Mouse (Mus musculus) right cerebral cortex, postnatal 10 days (tissue): Measurements from ENCODE around the gene Olfr402.
"Not testable (repeated sequence)": the region's sequence is repeated elsewhere in the genome, so short reads cannot be mapped to it uniquely, and the experiment has no call there.

Experiments
- DNase-seq, 2 experiments: peaks; one replicate each; pipeline ENCODE4 v3.0.0; 2021; ENCODE audit warnings: low spot score in 2 of 2

Gene Olfr402

DNA sequence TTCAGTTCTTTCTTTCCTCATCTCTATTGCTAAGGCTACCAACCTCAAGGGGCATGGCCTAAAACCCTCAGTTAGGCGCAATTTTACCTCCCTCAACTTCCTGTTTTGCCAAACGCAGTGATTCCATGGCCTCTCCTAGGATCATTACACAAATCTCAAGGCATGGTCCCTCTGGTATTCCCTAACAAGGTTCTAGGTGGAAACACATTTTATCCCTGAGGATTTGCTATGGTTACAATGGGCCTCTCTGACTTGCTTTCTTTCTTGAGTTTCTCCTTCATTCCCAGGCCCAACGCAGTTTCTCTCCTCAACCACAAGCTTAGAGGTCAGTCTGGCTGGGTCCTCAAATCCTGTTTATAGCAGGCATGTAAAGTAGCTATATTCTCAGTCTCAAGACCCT, at the start of gene Olfr402:
Olfr402 (plus strand) TSS at position 301 of the 400 bp plus-strand sequence.
- DNase-seq: no peak

DNA sequence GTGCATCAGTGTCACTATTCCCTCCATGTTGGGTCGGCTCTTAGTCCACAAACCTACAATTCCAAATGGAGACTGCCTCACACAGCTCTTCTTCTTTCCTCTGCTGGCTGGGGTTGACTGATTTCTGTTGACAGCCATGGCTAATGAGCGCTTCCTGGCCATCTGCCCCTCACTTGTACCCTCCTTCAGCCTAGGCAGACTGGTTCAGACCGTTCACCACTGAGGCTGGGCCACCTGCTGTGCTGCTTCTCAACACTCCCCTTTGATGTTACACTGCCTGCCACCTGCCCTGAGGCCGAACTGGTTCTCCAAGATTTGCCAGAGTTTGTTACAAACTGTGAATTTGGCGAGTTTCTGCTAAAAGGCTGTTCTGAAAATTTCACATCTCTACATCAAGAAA, 48.3 kb upstream of the Olfr402 start:
- no peak for DNase-seq

DNA sequence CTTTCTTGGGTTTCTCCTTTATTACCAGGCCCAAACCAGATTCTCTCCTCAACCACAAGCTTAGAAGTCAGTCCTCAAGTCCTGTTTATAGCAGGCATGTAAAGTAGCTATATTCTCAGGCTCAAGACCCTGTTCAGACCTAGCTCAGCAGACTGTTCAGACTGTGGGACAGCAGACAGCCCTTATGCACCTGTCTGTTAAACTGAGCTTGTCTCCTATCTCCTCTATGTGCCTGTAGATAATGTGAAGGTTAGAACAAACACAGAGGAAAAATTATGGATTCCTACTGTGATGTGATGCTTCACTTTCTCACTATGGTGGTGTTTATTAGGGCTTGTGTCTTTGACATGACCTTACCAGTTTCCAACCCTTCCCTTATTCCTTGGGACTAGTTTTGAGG, 39.9 kb upstream of the Olfr402 start, which contains the start of gene Olfr401:
Olfr401 (plus strand) TSS at position 301 of the 400 bp plus-strand sequence.
- no peak for DNase-seq

DNA sequence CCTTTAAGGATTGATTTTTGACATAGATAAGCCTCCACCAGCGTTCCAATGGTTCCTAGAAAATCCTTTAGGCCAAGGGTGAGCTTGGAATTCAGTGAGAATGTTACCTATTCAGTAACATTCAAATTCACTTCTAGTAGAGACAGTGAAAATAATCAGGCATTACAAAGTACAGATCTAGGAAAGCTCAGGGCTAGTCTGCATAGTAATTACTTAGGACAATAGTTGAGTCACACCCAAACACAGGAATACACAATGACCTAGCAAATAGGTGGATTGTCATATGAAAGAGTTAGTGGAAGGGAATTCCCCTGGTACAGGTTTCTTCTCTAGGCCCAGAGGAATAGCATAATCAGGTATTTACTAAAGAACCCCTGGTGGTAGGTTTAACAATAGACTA, 13.3 kb upstream of the Olfr402 start:
- DNase-seq: not testable (repeated sequence)

DNA sequence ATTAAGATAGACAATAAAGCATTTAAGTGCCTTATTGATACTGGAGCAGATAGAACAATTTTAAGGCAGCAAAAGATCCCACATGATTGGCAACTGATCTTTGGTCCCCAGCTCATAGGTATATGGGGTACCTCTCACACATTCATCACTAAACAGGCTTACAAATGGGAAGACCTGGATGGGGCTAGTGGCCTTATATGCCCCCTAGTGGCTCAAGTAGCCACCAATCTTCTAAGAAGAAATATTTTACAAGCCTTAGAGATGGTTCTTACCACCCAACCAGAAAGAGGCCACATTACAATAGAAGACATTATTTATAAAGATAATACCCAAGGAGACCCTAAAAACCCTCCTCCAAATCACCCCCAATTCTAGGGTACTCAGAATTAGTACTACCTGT, 7.5 kb upstream of the Olfr402 start:
- no peak for DNase-seq

DNA sequence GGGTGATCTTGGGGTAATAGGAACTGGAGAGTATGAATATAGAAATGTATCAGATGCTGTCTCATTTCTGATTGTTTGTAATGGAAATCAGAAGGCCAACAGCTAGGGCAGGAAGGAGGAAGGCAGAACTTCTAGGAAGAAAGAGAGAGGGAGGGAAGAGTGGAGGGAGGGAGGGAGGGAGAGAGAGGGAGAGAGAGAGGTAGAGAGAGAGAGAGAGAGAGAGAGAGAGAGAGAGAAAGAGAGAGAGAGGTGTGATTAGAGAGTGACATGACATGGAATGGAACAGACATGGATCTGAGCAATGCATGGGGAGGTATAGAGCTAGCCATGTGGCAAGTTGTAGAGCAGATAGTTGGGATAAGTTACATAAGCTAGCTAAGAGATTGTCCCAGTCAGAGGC, 15.4 kb downstream of the Olfr402 start:
- no peak for DNase-seq

DNA sequence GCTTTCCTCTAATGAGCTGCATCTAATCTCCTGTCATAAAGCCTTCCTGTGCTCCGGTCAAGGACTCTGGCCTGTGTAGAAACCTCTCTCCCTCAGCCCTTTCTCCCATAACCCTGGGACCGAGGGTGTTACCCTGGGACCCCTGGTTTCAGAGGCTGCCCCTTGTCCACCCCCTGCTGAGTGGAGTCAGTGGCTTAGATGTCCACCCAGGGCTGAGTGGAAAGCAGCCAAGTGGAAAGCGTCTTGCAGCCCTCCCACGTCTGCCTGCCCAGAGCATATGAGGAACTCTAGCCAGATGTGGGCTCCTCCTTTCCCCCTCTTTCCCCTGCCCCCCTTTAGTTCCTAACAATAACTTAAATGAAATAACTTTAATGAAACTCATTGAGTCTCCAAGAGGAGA, 29.8 kb downstream of the Olfr402 start:
- no peak for DNase-seq

DNA sequence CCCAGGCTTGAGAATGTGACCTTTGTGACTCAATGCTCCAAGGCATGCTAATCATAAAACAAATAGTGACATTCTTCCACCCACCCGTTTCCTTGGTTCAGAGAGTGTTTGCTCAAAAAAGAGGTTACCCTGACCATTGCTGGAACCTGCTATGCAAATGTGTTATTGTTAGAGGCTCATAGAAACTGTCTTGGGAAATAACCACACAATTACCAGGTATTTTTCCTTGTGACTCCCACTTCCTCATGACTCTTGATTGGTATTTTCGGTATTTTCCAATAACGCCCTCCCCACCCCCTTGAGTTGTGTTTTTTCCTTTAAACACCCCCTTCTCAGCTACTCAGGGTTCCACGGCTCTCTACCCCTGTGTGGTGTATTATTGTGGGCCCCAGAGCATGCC, 30.4 kb downstream of the Olfr402 start:
- DNase-seq: no peak

DNA sequence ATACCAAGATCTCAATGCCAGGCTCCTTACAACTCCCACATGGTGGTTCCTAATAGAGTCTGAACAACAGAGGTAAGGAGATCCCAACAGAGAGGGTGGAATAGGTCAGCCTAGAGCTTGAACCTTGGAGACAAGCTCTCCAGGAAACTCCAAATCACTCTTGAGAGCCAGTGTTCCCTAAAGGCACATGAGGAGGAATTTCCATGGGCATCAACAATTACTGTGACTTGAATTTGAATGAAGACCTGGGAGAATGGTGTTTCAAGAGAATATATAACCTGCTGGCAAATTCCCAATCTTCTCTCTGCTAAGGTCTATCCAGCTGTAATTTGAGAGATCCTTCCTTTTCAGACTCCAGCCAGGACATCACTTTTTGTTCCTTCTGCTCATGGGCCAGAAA, 32.6 kb downstream of the Olfr402 start, which contains the start of gene Olfr403:
Olfr403 (plus strand) TSS at position 301 of the 400 bp plus-strand sequence.
- DNase-seq: no peak
